Mouse (Mus musculus) lung, postnatal 0 days (tissue): Measurements from ENCODE around the gene Syn3. TPM values are rescaled to one million over a fixed set of nuclear protein-coding genes. Genes with fewer than 3 reads are reported as not detected.
A peak's percentile ranks its signal among the peaks of the same experiment; 100 is the strongest.

Experiments used
- ATAC-seq: fragments of 200-750 bp; cut with Nextera tagmentation; 2 replicates; pipeline ENCODE4 v1.8.0; 2017; ENCODE audit warnings: moderate library complexity
- DNase-seq: peaks from one replicate; pipeline ENCODE4 v3.0.0-alpha.2; 2016; ENCODE audit warnings: low spot score
- H3K27ac ChIP-seq: fragments of 300-500 bp; sonication (generic); 2 replicates; pipeline ENCODE4 v1.5.1; 2014; ENCODE audit warnings: antibody characterized with exemption, mild to moderate bottlenecking, low read length, mixed read lengths
- H3K27me3 ChIP-seq: fragments of 300-500 bp; sonication (generic); replicated peaks from 2 replicates; pipeline ENCODE4 v1.6.1; 2014; ENCODE audit warnings: low read length, mixed read lengths; ENCODE audit not compliant: insufficient read depth
- H3K36me3 ChIP-seq: fragments of 300-500 bp; sonication (generic); 2 replicates; pipeline ENCODE4 v1.6.1; 2014; ENCODE audit warnings: low read length, mixed read lengths; ENCODE audit not compliant: insufficient read depth
- H3K4me1 ChIP-seq: fragments of 300-500 bp; sonication (generic); 2 replicates; pipeline ENCODE4 v1.6.1; 2014; ENCODE audit warnings: antibody characterized with exemption, low read depth, low read length, mixed read lengths; ENCODE audit not compliant: insufficient read depth
- H3K4me2 ChIP-seq: fragments of 300-500 bp; sonication (generic); replicated peaks from 2 replicates; pipeline ENCODE4 v1.6.1; 2014; ENCODE audit warnings: low read depth, mild to moderate bottlenecking, low read length, moderate library complexity, mixed read lengths
- H3K4me3 ChIP-seq: fragments of 300-500 bp; sonication (generic); 2 replicates; pipeline ENCODE4 v1.5.1; 2014; ENCODE audit warnings: low read depth, low read length
- H3K9ac ChIP-seq: fragments of 300-500 bp; sonication (generic); replicated peaks from 2 replicates; pipeline ENCODE4 v1.6.1; 2014; ENCODE audit warnings: low read depth, mild to moderate bottlenecking
- H3K9me3 ChIP-seq: fragments of 300-500 bp; sonication (generic); 2 replicates; pipeline ENCODE4 v1.6.1; 2016; ENCODE audit warnings: low read length, mixed read lengths
- CTCF ChIP-seq: IDR thresholded peaks from 2 replicates; pipeline ENCODE4 v1.5.1; 2016; ENCODE audit warnings: antibody characterized with exemption, mild to moderate bottlenecking
- EP300 ChIP-seq: IDR thresholded peaks from 2 replicates; pipeline ENCODE4 v1.6.1; 2016; ENCODE audit warnings: antibody characterized with exemption, mild to moderate bottlenecking, control low read depth
- WGBS: fragments of 180-500 bp; shearing (Covaris S2); extraction: QIAGEN DNeasy Blood & Tissue Kit; methylation state at CpG from one replicate; pipeline ENCODE4 v1.1.7; 2014; 5-methylcytosine and 5-hydroxymethylcytosine counted together
- polyA plus RNA-seq: library from polyadenylated mRNA; unstranded; fragments of >200 nt; fragmentation: Nextera tagmentation; extraction: Ambion mirVana; gene quantifications from 2 replicates; pipeline ENCODE4 v1.2.1, GENCODE M21; 2015

Syn3 gene
- polyA plus RNA-seq, 1 experiment from 2014 or later = 0.72 TPM

- WGBS = 82% methylated on average over 9 of the region's 10 CpGs
Observed at GRCm38 (mm10) chr10:86294599-86295365, 203.9 kb downstream of the Syn3 start.

GRCm38 (mm10) chr10:86293880-86294279, 204.8 kb downstream of the Syn3 start:
- no peak overlapping the region for H3K27ac ChIP-seq
- H3K9ac ChIP-seq = no peak overlapping the region
- 72% methylated on average over 1 of the region's 1 CpGs for WGBS
- no peak overlapping the region for H3K4me2 ChIP-seq
- DNase-seq (no peak), ATAC-seq (no peak)
- TF ChIP-seq CTCF (peak; percentile 61), EP300 (no peak)
- no peaks in the 10 kb centered on the region for H3K9me3 ChIP-seq
- peaks cover 3% of the 10 kb centered on the region; the same call in 1 of the 2 replicates for H3K4me1 ChIP-seq
- H3K4me3 ChIP-seq = no peak overlapping the region
- no peaks in the 10 kb centered on the region for H3K27me3 ChIP-seq
- no peaks in the 10 kb centered on the region for H3K36me3 ChIP-seq

More at GRCm38 (mm10) chr10:86294599-86295365, 203.9 kb downstream of the Syn3 start:
- H3K36me3 ChIP-seq = no peaks in the 10 kb centered on the region
- no peaks in the 10 kb centered on the region for H3K9me3 ChIP-seq
- DNase-seq (no peak), ATAC-seq (no peak)
- H3K4me3 ChIP-seq = no peak overlapping the region
- H3K9ac ChIP-seq = no peak overlapping the region
- H3K27ac ChIP-seq = no peak overlapping the region
- no peak for TF ChIP-seq EP300
- TF ChIP-seq CTCF = no peak
- no peaks in the 10 kb centered on the region for H3K27me3 ChIP-seq
- peaks cover 3% of the 10 kb centered on the region; the same call in 1 of the 2 replicates for H3K4me1 ChIP-seq
- H3K4me2 ChIP-seq = no peak overlapping the region

GRCm38 (mm10) chr10:86290109-86290771, 208.5 kb downstream of the Syn3 start:
- Histone ChIP-seq H3K9me3 (no peaks in the 10 kb centered on the region), H3K4me3 (no peak overlapping the region), H3K4me1 (no peaks in the 10 kb centered on the region), H3K27me3 (no peaks in the 10 kb centered on the region), H3K36me3 (no peaks in the 10 kb centered on the region), H3K4me2 (no peak overlapping the region), H3K27ac (peak overlapping the region; percentile 84), H3K9ac (no peak overlapping the region)
- WGBS = 24% methylated on average over 8 of the region's 8 CpGs
- ATAC-seq (peak; percentile 93), DNase-seq (peak; percentile 94)
- TF ChIP-seq CTCF (no peak), EP300 (peak; percentile 98)

GRCm38 (mm10) chr10:86286508-86286907, 212.2 kb downstream of the Syn3 start:
- no peak overlapping the region for H3K4me2 ChIP-seq
- H3K36me3 ChIP-seq = no peaks in the 10 kb centered on the region
- no peak overlapping the region for H3K4me3 ChIP-seq
- peak; percentile 97 for TF ChIP-seq EP300
- no peak for TF ChIP-seq CTCF
- H3K9ac ChIP-seq = no peak overlapping the region
- H3K27ac ChIP-seq = no peak overlapping the region
- H3K4me1 ChIP-seq = no peaks in the 10 kb centered on the region
- 63% methylated on average over 7 of the region's 7 CpGs for WGBS
- DNase-seq (peak; percentile 91), ATAC-seq (peak; percentile 71)
- H3K9me3 ChIP-seq = no peaks in the 10 kb centered on the region
- H3K27me3 ChIP-seq = no peaks in the 10 kb centered on the region

GRCm38 (mm10) chr10:86281238-86281637, 217.5 kb downstream of the Syn3 start:
- 64% methylated on average over 8 of the region's 8 CpGs for WGBS
- H3K9ac ChIP-seq = no peak overlapping the region
- H3K4me2 ChIP-seq = no peak overlapping the region
- H3K27ac ChIP-seq = 0 out of 2 replicates have a peak overlapping the region, but pooled peaks have one; percentile 4
- H3K4me1 ChIP-seq = no peaks in the 10 kb centered on the region
- H3K36me3 ChIP-seq = no peaks in the 10 kb centered on the region
- ATAC-seq (peak; percentile 91), DNase-seq (peak; percentile 84)
- H3K27me3 ChIP-seq = no peaks in the 10 kb centered on the region
- TF ChIP-seq CTCF (peak; percentile 40; the same call in 1 of the 2 replicates), EP300 (peak; percentile 90)
- H3K4me3 ChIP-seq = no peak overlapping the region
- H3K9me3 ChIP-seq = no peaks in the 10 kb centered on the region

GRCm38 (mm10) chr10:86279579-86280168, 219.0 kb downstream of the Syn3 start:
- no peak for TF ChIP-seq CTCF
- no peak for TF ChIP-seq EP300
- H3K4me2 ChIP-seq = no peak overlapping the region
- no peak overlapping the region for H3K27ac ChIP-seq
- H3K9ac ChIP-seq = no peak overlapping the region
- no peaks in the 10 kb centered on the region for H3K27me3 ChIP-seq
- H3K4me3 ChIP-seq = no peak overlapping the region
- no peaks in the 10 kb centered on the region for H3K4me1 ChIP-seq
- H3K9me3 ChIP-seq = no peaks in the 10 kb centered on the region
- 82% methylated on average over 7 of the region's 7 CpGs for WGBS
- ATAC-seq (no peak), DNase-seq (no peak)
- no peaks in the 10 kb centered on the region for H3K36me3 ChIP-seq
